Mouse (Mus musculus) frontal cortex, adult 2 months (tissue): Measurements from ENCODE around the gene Cd52. TPM values are rescaled to one million over a fixed set of nuclear protein-coding genes. Genes with fewer than 3 reads are reported as not detected.

Source experiments
- DNase-seq, 2 experiments: peaks; one replicate each; pipeline ENCODE4 v3.0.0; 2022; ENCODE audit warnings: low spot score in 1 of 2; ENCODE audit errors: extremely low spot score in 1 of 2
- polyA plus RNA-seq: library from polyadenylated mRNA; depleted of rRNA; stranded (reverse); fragments of >200 nt; gene quantifications from 2 replicates; pipeline ENCODE4 v1.2.3, GENCODE M21; 2012

Gene Cd52
- polyA plus RNA-seq, 1 experiment, result 5.6 TPM

- no peak for DNase-seq
Observed at GRCm38 (mm10) chr4:134120192-134120805, 25.4 kb upstream of the Cd52 start.

GRCm38 (mm10) chr4:134119644-134120043, 24.8 kb upstream of the Cd52 start:
- DNase-seq, result no peak

- no peak for DNase-seq
Observed at GRCm38 (mm10) chr4:134119042-134119441, 24.2 kb upstream of the Cd52 start.

GRCm38 (mm10) chr4:134118126-134118800, 23.4 kb upstream of the Cd52 start:
- DNase-seq, result no peak

- DNase-seq, result no peak
Observed at GRCm38 (mm10) chr4:134117012-134117411, 22.1 kb upstream of the Cd52 start.

- no peak for DNase-seq
Observed at GRCm38 (mm10) chr4:134116501-134116900, 21.6 kb upstream of the Cd52 start.

- DNase-seq, result no peak
Observed at GRCm38 (mm10) chr4:134115215-134116144, 20.6 kb upstream of the Cd52 start.

- DNase-seq, result no peak
Observed at GRCm38 (mm10) chr4:134114038-134114437, 19.2 kb upstream of the Cd52 start.

GRCm38 (mm10) chr4:134113356-134113994, 18.6 kb upstream of the Cd52 start:
- no peak for DNase-seq

- DNase-seq, result no peak
Observed at GRCm38 (mm10) chr4:134112403-134112802, 17.5 kb upstream of the Cd52 start.

GRCm38 (mm10) chr4:134110653-134111052, 15.8 kb upstream of the Cd52 start:
- DNase-seq, result no peak

GRCm38 (mm10) chr4:134108196-134108595, 13.3 kb upstream of the Cd52 start:
- DNase-seq, result no peak

GRCm38 (mm10) chr4:134107730-134108129, 12.8 kb upstream of the Cd52 start:
- peak; percentile 72 to 83 for DNase-seq

GRCm38 (mm10) chr4:134106105-134106504, 11.2 kb upstream of the Cd52 start:
- DNase-seq, result no peak

GRCm38 (mm10) chr4:134102742-134103119, 7.8 kb upstream of the Cd52 start:
- DNase-seq, result no peak

- DNase-seq, result peak; percentile 90 to 95
Observed at GRCm38 (mm10) chr4:134101979-134102741, 7.3 kb upstream of the Cd52 start, which contains the start of gene Ubxn11. Gene Ubxn11 (plus strand): TSS chr4:134102570.

GRCm38 (mm10) chr4:134100245-134100644, 5.4 kb upstream of the Cd52 start:
- no peak for DNase-seq

- DNase-seq, result no peak
Observed at GRCm38 (mm10) chr4:134098628-134099027, 3.7 kb upstream of the Cd52 start.

GRCm38 (mm10) chr4:134097015-134097608, 2.2 kb upstream of the Cd52 start:
- DNase-seq, result no peak

GRCm38 (mm10) chr4:134096120-134096519, 1.2 kb upstream of the Cd52 start:
- DNase-seq, result no peak
